Mouse (Mus musculus): ENCODE data around the gene Fem1a. TPM values are rescaled to one million over a fixed set of nuclear protein-coding genes. Genes with fewer than 3 reads are reported as not detected.
"Not testable (repeated sequence)": the region's sequence is repeated elsewhere in the genome, so short reads cannot be mapped to it uniquely, and the experiment has no call there.

The Fem1a gene
- polyA plus RNA-seq, 1 experiment from 2014 or later, result 7.0 TPM

- no peaks in the 10 kb centered on the region for H3K27me3 ChIP-seq (replicated peaks; ENCODE audit: control insufficient read depth, insufficient read depth, low read length)
- peak; percentile 78 for TF ChIP-seq CTCF (IDR thresholded peaks at IDR 0.05; ENCODE audit: low read depth)
- no peaks in the 10 kb centered on the region for H3K9me3 ChIP-seq (ENCODE audit: control insufficient read depth)
- ATAC-seq, result no peak
- H3K4me2 ChIP-seq (replicated peaks; ENCODE audit: low read depth), result no peak overlapping the region
- H3K4me1 ChIP-seq (replicated peaks; ENCODE audit: control insufficient read depth, insufficient read depth, low read length), result no peaks in the 10 kb centered on the region
- no peaks in the 10 kb centered on the region for H3K36me3 ChIP-seq (ENCODE audit: control insufficient read depth, insufficient read depth)
- H3K27ac ChIP-seq (ENCODE audit: low read depth, low read length), result no peak overlapping the region
- H3K9ac ChIP-seq (ENCODE audit: low read depth, low read length), result no peak overlapping the region
- H3K4me3 ChIP-seq (ENCODE audit: low read depth, low read length), result no peak overlapping the region
- 22% methylated on average over 6 of the region's 6 CpGs for WGBS
Observed at GRCm38 (mm10) chr17:56251136-56251829, 5.3 kb upstream of the Fem1a start.

DNA sequence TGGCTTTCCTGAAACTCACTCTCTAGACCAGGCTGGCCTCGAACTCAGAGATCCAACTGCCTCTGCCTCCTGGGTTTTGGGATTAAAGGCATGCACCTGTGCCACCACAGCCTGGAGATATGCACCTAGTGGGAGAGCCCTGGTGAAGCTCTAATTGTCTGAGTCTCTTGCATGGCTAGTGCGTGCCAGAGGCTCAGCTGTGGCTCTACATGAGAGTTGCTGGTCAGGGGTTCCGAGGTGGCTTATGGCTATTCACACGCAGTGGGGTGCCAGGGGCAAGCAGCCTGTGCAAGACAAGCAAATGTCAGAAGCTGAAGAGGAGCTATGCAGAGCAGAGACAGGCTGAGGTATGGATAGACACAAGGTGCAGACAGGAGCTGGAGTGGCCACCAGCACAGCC, 1.9 kb upstream of the Fem1a start:
- no peaks in the 10 kb centered on the region for H3K4me1 ChIP-seq (replicated peaks; ENCODE audit: control insufficient read depth, insufficient read depth, low read length)
- no peak overlapping the region for H3K4me3 ChIP-seq (ENCODE audit: low read depth, low read length)
- no peak overlapping the region for H3K9ac ChIP-seq (ENCODE audit: low read depth, low read length)
- WGBS, result 84% methylated on average over 4 of the region's 4 CpGs
- H3K27ac ChIP-seq (ENCODE audit: low read depth, low read length), result no peak overlapping the region
- ATAC-seq, result no peak
- H3K4me2 ChIP-seq (replicated peaks; ENCODE audit: low read depth), result no peak overlapping the region
- H3K36me3 ChIP-seq (ENCODE audit: control insufficient read depth, insufficient read depth), result peaks cover 9% of the 10 kb centered on the region
- no peaks in the 10 kb centered on the region for H3K9me3 ChIP-seq (ENCODE audit: control insufficient read depth)
- no peaks in the 10 kb centered on the region for H3K27me3 ChIP-seq (replicated peaks; ENCODE audit: control insufficient read depth, insufficient read depth, low read length)
- TF ChIP-seq CTCF (IDR thresholded peaks at IDR 0.05; ENCODE audit: low read depth), result no peak

GRCm38 (mm10) chr17:56255429-56255828, 1.2 kb upstream of the Fem1a start:
- WGBS, result 17% methylated on average over 9 of the region's 9 CpGs
- H3K9me3 ChIP-seq (ENCODE audit: control insufficient read depth), result no peaks in the 10 kb centered on the region
- ATAC-seq, result no peak
- H3K4me3 ChIP-seq (ENCODE audit: low read depth, low read length), result no peak overlapping the region
- peaks cover 16% of the 10 kb centered on the region for H3K36me3 ChIP-seq (ENCODE audit: control insufficient read depth, insufficient read depth)
- H3K4me1 ChIP-seq (replicated peaks; ENCODE audit: control insufficient read depth, insufficient read depth, low read length), result no peaks in the 10 kb centered on the region
- H3K4me2 ChIP-seq (replicated peaks; ENCODE audit: low read depth), result peak overlapping the region; percentile 35
- no peaks in the 10 kb centered on the region for H3K27me3 ChIP-seq (replicated peaks; ENCODE audit: control insufficient read depth, insufficient read depth, low read length)
- no peak overlapping the region for H3K9ac ChIP-seq (ENCODE audit: low read depth, low read length)
- no peak overlapping the region for H3K27ac ChIP-seq (ENCODE audit: low read depth, low read length)
- no peak for TF ChIP-seq CTCF (IDR thresholded peaks at IDR 0.05; ENCODE audit: low read depth)

DNA sequence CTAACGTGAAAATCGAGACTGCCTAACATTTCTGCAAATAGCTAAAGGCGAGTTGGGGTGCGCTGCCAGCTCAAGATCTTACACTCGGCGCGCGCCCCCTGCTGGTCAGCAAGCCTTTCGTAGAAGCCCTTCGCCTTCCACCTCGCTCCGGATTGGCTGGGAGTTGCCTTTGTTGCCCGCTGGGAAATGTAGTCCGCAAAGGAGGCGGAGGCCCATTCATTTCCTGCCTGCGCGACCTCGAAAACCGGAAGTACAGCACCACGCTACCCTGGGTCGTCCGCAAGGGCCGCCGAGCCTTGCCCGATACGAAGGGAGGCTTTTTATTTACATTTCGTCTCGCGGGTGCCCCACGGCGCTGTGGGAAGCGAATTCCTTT, 759 bp upstream of the Fem1a start:
- TF ChIP-seq CTCF (IDR thresholded peaks at IDR 0.05; ENCODE audit: low read depth), result peak; percentile 97
- Histone ChIP-seq H3K27ac (ENCODE audit: low read depth, low read length) (peak overlapping the region; percentile 83), H3K9me3 (ENCODE audit: control insufficient read depth) (no peaks in the 10 kb centered on the region), H3K36me3 (ENCODE audit: control insufficient read depth, insufficient read depth) (peaks cover 19% of the 10 kb centered on the region), H3K9ac (ENCODE audit: low read depth, low read length) (no peak overlapping the region), H3K4me2 (replicated peaks; ENCODE audit: low read depth) (peak overlapping the region; percentile 87), H3K27me3 (replicated peaks; ENCODE audit: control insufficient read depth, insufficient read depth, low read length) (no peaks in the 10 kb centered on the region), H3K4me3 (ENCODE audit: low read depth, low read length) (peak overlapping the region; percentile 65), H3K4me1 (replicated peaks; ENCODE audit: control insufficient read depth, insufficient read depth, low read length) (no peaks in the 10 kb centered on the region)
- peak; percentile 88 for ATAC-seq
- WGBS, result under 1% methylated on average over 32 of the region's 32 CpGs

DNA sequence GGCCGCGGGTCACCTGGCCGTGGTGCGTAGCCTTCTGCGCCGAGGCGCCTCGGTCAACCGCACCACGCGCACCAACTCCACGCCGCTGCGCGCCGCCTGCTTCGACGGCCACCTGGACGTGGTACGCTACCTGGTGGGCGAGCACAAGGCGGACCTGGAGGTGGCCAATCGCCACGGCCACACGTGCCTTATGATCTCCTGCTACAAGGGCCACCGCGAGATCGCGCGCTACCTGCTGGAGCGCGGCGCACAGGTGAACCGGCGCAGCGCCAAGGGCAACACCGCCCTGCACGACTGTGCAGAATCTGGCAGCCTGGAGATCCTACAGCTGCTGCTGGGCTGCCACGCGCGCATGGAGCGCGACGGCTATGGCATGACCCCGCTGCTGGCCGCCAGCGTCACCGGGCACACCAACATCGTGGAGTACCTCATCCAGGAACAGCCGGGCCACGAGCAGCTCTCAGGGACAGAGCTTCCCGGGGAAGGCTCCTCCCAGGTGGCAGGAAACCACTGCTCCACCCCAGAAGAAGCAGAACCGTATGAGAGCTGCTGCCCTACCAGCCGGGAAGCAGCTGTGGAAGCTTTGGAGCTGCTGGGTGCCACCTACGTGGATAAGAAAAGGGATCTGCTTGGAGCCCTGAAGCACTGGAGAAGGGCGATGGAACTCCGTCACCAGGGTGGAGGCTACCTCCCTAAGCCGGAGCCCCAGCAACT, 728 bp downstream of the Fem1a start:
- no peaks in the 10 kb centered on the region for H3K9me3 ChIP-seq (ENCODE audit: control insufficient read depth)
- H3K4me1 ChIP-seq (replicated peaks; ENCODE audit: control insufficient read depth, insufficient read depth, low read length), result no peaks in the 10 kb centered on the region
- peak overlapping the region; percentile 59 for H3K9ac ChIP-seq (ENCODE audit: low read depth, low read length)
- H3K4me2 ChIP-seq (replicated peaks; ENCODE audit: low read depth), result peak overlapping the region; percentile 87
- H3K36me3 ChIP-seq (ENCODE audit: control insufficient read depth, insufficient read depth), result peaks cover 27% of the 10 kb centered on the region
- peak overlapping the region; percentile 65 for H3K4me3 ChIP-seq (ENCODE audit: low read depth, low read length)
- H3K27ac ChIP-seq (ENCODE audit: low read depth, low read length), result peak overlapping the region; percentile 70
- no peaks in the 10 kb centered on the region for H3K27me3 ChIP-seq (replicated peaks; ENCODE audit: control insufficient read depth, insufficient read depth, low read length)
- 7% methylated on average over 52 of the region's 58 CpGs for WGBS
- TF ChIP-seq CTCF (IDR thresholded peaks at IDR 0.05; ENCODE audit: low read depth), result no peak
- ATAC-seq, result peak; percentile 14; the same call in 1 of the 2 replicates

DNA sequence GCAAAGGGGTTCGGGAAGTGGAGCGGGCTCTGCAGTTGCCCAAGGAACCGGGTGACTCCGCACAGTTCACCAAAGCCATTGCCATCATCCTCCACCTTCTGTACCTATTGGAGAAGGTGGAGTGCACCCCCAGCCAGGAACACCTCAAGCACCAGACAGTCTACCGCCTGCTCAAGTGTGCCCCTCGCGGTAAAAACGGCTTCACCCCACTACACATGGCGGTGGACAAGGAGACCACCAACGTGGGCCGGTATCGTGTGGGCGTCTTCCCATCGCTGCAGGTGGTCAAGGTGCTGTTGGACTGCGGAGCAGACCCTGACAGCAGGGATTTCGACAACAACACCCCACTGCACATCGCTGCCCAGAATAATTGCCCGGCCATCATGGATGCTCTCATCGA, 1.7 kb downstream of the Fem1a start:
- not testable (repeated sequence) for ATAC-seq; H3K27me3 ChIP-seq (replicated peaks; ENCODE audit: control insufficient read depth, insufficient read depth, low read length); H3K4me3 ChIP-seq (ENCODE audit: low read depth, low read length); H3K27ac ChIP-seq (ENCODE audit: low read depth, low read length); H3K9me3 ChIP-seq (ENCODE audit: control insufficient read depth); H3K9ac ChIP-seq (ENCODE audit: low read depth, low read length); H3K4me1 ChIP-seq (replicated peaks; ENCODE audit: control insufficient read depth, insufficient read depth, low read length)
- 93% methylated on average over 19 of the region's 19 CpGs for WGBS
- H3K4me2 ChIP-seq (replicated peaks; ENCODE audit: low read depth), result peak overlapping the region; percentile 87
- H3K36me3 ChIP-seq (ENCODE audit: control insufficient read depth, insufficient read depth), result peaks cover 35% of the 10 kb centered on the region

DNA sequence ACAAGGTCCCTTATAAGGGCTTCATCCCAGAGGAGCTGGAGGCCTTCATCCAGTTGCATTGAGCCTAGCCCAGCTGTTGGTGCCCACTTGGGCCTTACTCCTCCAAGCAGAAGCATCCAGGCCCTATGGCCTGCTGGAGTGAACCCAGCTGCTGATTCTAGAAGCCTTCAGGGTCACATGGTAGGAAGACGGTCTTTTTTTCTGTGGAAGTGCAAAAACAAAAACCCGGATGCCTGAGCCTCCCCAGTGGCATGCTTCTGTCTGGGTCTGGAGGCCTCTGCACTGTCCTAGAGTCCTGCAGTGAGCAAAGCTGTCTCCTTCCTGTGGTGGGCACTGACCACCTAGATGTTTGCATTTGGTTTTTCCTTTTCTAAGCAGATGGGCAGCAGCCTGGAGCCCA, 2.2 kb downstream of the Fem1a start:
- H3K36me3 ChIP-seq (ENCODE audit: control insufficient read depth, insufficient read depth), result peaks cover 35% of the 10 kb centered on the region
- not testable (repeated sequence) for ATAC-seq; H3K4me3 ChIP-seq (ENCODE audit: low read depth, low read length)

More for the DNA sequence above, 2.2 kb downstream of the Fem1a start:
- not testable (repeated sequence) for H3K9ac ChIP-seq (ENCODE audit: low read depth, low read length); H3K27ac ChIP-seq (ENCODE audit: low read depth, low read length); H3K27me3 ChIP-seq (replicated peaks; ENCODE audit: control insufficient read depth, insufficient read depth, low read length); H3K9me3 ChIP-seq (ENCODE audit: control insufficient read depth); H3K4me1 ChIP-seq (replicated peaks; ENCODE audit: control insufficient read depth, insufficient read depth, low read length)
- WGBS, result 52% methylated on average over 2 of the region's 2 CpGs
- peak overlapping the region; percentile 9; the same call in 1 of the 2 replicates for H3K4me2 ChIP-seq (replicated peaks; ENCODE audit: low read depth)

Data from intestine, postnatal 0 days (tissue).